Mouse (Mus musculus) limb, embryonic 11.5 days (tissue): ENCODE measurements around the gene Leo1. TPM values are rescaled to one million over a fixed set of nuclear protein-coding genes. Genes with fewer than 3 reads are reported as not detected.
A peak's percentile ranks its signal among the peaks of the same experiment; 100 is the strongest.

ENCODE experiments used
- ATAC-seq: fragments of 200-750 bp; cut with Nextera tagmentation; 2 replicates; pipeline ENCODE4 v1.8.0; 2017; ENCODE audit warnings: low read depth; ENCODE audit not compliant: insufficient number of reproducible peaks, low FRiP score, low TSS enrichment
- DNase-seq: peaks from one replicate; pipeline ENCODE4 v3.0.0-alpha.2; 2015; ENCODE audit warnings: low spot score
- H3K27ac ChIP-seq: fragments of 300-500 bp; sonication (generic); replicated peaks from 2 replicates; pipeline ENCODE4 v1.5.1; 2014; ENCODE audit warnings: low read depth, mild to moderate bottlenecking, low read length
- H3K27me3 ChIP-seq: fragments of 300-500 bp; sonication (generic); 2 replicates; pipeline ENCODE4 v1.6.1; 2014; ENCODE audit warnings: mild to moderate bottlenecking, low read length, mixed read lengths; ENCODE audit not compliant: control insufficient read depth, insufficient read depth
- H3K36me3 ChIP-seq: fragments of 300-500 bp; sonication (generic); 2 replicates; pipeline ENCODE4 v1.6.1; 2014; ENCODE audit warnings: mild to moderate bottlenecking, low read length, moderate library complexity, mixed read lengths; ENCODE audit not compliant: control insufficient read depth, insufficient read depth
- H3K4me1 ChIP-seq: fragments of 300-500 bp; sonication (generic); 2 replicates; pipeline ENCODE4 v1.6.1; 2014; ENCODE audit warnings: low read length, mixed read lengths; ENCODE audit not compliant: control insufficient read depth, insufficient read depth
- H3K4me2 ChIP-seq: fragments of 300-500 bp; sonication (generic); 2 replicates; pipeline ENCODE4 v1.6.1; 2014; ENCODE audit warnings: low read depth, mild to moderate bottlenecking, moderate library complexity; ENCODE audit not compliant: severe bottlenecking
- H3K4me3 ChIP-seq: fragments of 300-500 bp; sonication (generic); 2 replicates; pipeline ENCODE4 v1.5.1; 2014; ENCODE audit warnings: low read depth, low read length
- H3K9ac ChIP-seq: fragments of 300-500 bp; sonication (generic); 2 replicates; pipeline ENCODE4 v1.6.1; 2014; ENCODE audit warnings: mild to moderate bottlenecking, low read length
- H3K9me3 ChIP-seq: fragments of 300-500 bp; sonication (generic); 2 replicates; pipeline ENCODE4 v1.6.1; 2016; ENCODE audit warnings: low read length; ENCODE audit not compliant: control insufficient read depth
- WGBS: fragments of 180-500 bp; shearing (Covaris S2); extraction: QIAGEN DNeasy Blood & Tissue Kit; methylation state at CpG from one replicate; pipeline ENCODE4 v1.1.7; 2014; 5-methylcytosine and 5-hydroxymethylcytosine counted together
- polyA plus RNA-seq: library from polyadenylated mRNA; unstranded; fragments of >200 nt; fragmentation: Nextera tagmentation; extraction: Ambion mirVana; gene quantifications from 2 replicates; pipeline ENCODE4 v1.2.1, GENCODE M21; 2014

Gene Leo1
- polyA plus RNA-seq, 1 experiment from 2014 or later: 53.0 TPM

- peak overlapping the region; percentile 89 for H3K4me3 ChIP-seq
- no peaks in the 10 kb centered on the region for H3K9me3 ChIP-seq
- 18% methylated on average over 10 of the region's 10 CpGs for WGBS
- H3K4me2 ChIP-seq: peak overlapping the region; percentile 51
- DNase-seq (peak; percentile 47), ATAC-seq (no peak)
- H3K4me1 ChIP-seq: peaks cover 2% of the 10 kb centered on the region; the same call in 1 of the 2 replicates
- no peaks in the 10 kb centered on the region for H3K27me3 ChIP-seq
- no peak overlapping the region for H3K9ac ChIP-seq
- H3K27ac ChIP-seq: no peak overlapping the region
- H3K36me3 ChIP-seq: peaks cover 2% of the 10 kb centered on the region; the same call in 1 of the 2 replicates
Measured at GRCm38 (mm10) chr9:75407803-75408202, 33.5 kb upstream of the Leo1 start.

GRCm38 (mm10) chr9:75408204-75408826 lies 33.0 kb upstream of the Leo1 start:
- Histone ChIP-seq H3K9ac (peak overlapping the region; percentile 96), H3K36me3 (peaks cover 2% of the 10 kb centered on the region; the same call in 1 of the 2 replicates), H3K4me2 (peak overlapping the region; percentile 51), H3K9me3 (no peaks in the 10 kb centered on the region), H3K27ac (no peak overlapping the region), H3K4me3 (peak overlapping the region; percentile 89), H3K27me3 (no peaks in the 10 kb centered on the region), H3K4me1 (peaks cover 2% of the 10 kb centered on the region; the same call in 1 of the 2 replicates)
- DNase-seq: peak; percentile 34
- no peak for ATAC-seq
- 4% methylated on average over 11 of the region's 11 CpGs for WGBS

- no peaks in the 10 kb centered on the region for H3K27me3 ChIP-seq
- H3K4me3 ChIP-seq: peak overlapping the region; percentile 89
- H3K27ac ChIP-seq: peak overlapping the region; percentile 98
- H3K9ac ChIP-seq: peak overlapping the region; percentile 96
- ATAC-seq: peak; percentile 88
- DNase-seq: peak; percentile 75
- peak overlapping the region; percentile 51 for H3K4me2 ChIP-seq
- peaks cover 2% of the 10 kb centered on the region; the same call in 1 of the 2 replicates for H3K4me1 ChIP-seq
- peaks cover 2% of the 10 kb centered on the region; the same call in 1 of the 2 replicates for H3K36me3 ChIP-seq
- WGBS: under 1% methylated on average over 49 of the region's 90 CpGs
- H3K9me3 ChIP-seq: no peaks in the 10 kb centered on the region
Measured at GRCm38 (mm10) chr9:75409031-75409851, 32.1 kb upstream of the Leo1 start.

GRCm38 (mm10) chr9:75409852-75410378 lies 31.4 kb upstream of the Leo1 start, which contains the start of gene Mapk6:
TSS of gene Mapk6 (minus strand) at chr9:75410005.
- Histone ChIP-seq H3K36me3 (peaks cover 2% of the 10 kb centered on the region; the same call in 1 of the 2 replicates), H3K9ac (peak within 1 kb of the TSS; percentile 96), H3K4me3 (peak within 1 kb of the TSS; percentile 89), H3K27me3 (no peaks in the 10 kb centered on the region), H3K4me2 (peak within 1 kb of the TSS; percentile 51), H3K27ac (peak within 1 kb of the TSS; percentile 98), H3K9me3 (no peaks in the 10 kb centered on the region), H3K4me1 (peaks cover 2% of the 10 kb centered on the region; the same call in 1 of the 2 replicates)
- ATAC-seq (peak; percentile 92), DNase-seq (peak; percentile 97)
- 1% methylated on average over 58 of the region's 58 CpGs for WGBS

- no peak overlapping the region for H3K9ac ChIP-seq
- 76% methylated on average over 6 of the region's 6 CpGs for WGBS
- no peak overlapping the region for H3K4me2 ChIP-seq
- DNase-seq (no peak), ATAC-seq (no peak)
- no peak overlapping the region for H3K27ac ChIP-seq
- H3K9me3 ChIP-seq: no peaks in the 10 kb centered on the region
- H3K27me3 ChIP-seq: no peaks in the 10 kb centered on the region
- peaks cover 2% of the 10 kb centered on the region; the same call in 1 of the 2 replicates for H3K4me1 ChIP-seq
- H3K4me3 ChIP-seq: no peak overlapping the region
- peaks cover 2% of the 10 kb centered on the region; the same call in 1 of the 2 replicates for H3K36me3 ChIP-seq
Measured at GRCm38 (mm10) chr9:75410868-75411487, 30.3 kb upstream of the Leo1 start.

GRCm38 (mm10) chr9:75411584-75411983 lies 29.7 kb upstream of the Leo1 start:
- no peak for ATAC-seq
- H3K9me3 ChIP-seq: no peaks in the 10 kb centered on the region
- H3K36me3 ChIP-seq: no peaks in the 10 kb centered on the region
- H3K27me3 ChIP-seq: no peaks in the 10 kb centered on the region
- no peak overlapping the region for H3K4me3 ChIP-seq
- H3K4me2 ChIP-seq: no peak overlapping the region
- peaks cover 2% of the 10 kb centered on the region; the same call in 1 of the 2 replicates for H3K4me1 ChIP-seq
- DNase-seq: no peak
- H3K9ac ChIP-seq: no peak overlapping the region
- WGBS: 89% methylated on average over 9 of the region's 9 CpGs
- no peak overlapping the region for H3K27ac ChIP-seq

- Histone ChIP-seq H3K27ac (no peak overlapping the region), H3K36me3 (no peaks in the 10 kb centered on the region), H3K4me1 (peaks cover 2% of the 10 kb centered on the region; the same call in 1 of the 2 replicates), H3K9me3 (no peaks in the 10 kb centered on the region), H3K4me3 (no peak overlapping the region), H3K9ac (no peak overlapping the region), H3K4me2 (no peak overlapping the region), H3K27me3 (no peaks in the 10 kb centered on the region)
- ATAC-seq: no peak
- no peak for DNase-seq
- WGBS: 58% methylated on average over 5 of the region's 5 CpGs
Measured at GRCm38 (mm10) chr9:75413206-75413605, 28.1 kb upstream of the Leo1 start.

- 27% methylated on average over 5 of the region's 5 CpGs for WGBS
- Histone ChIP-seq H3K4me2 (no peak overlapping the region), H3K4me1 (peaks cover 2% of the 10 kb centered on the region; the same call in 1 of the 2 replicates), H3K4me3 (no peak overlapping the region), H3K27ac (no peak overlapping the region), H3K9me3 (no peaks in the 10 kb centered on the region), H3K27me3 (no peaks in the 10 kb centered on the region), H3K36me3 (no peaks in the 10 kb centered on the region), H3K9ac (no peak overlapping the region)
- no peak for DNase-seq
- no peak for ATAC-seq
Measured at GRCm38 (mm10) chr9:75414204-75414603, 27.1 kb upstream of the Leo1 start.
